Mouse (Mus musculus): ENCODE measurements around the gene Grn.
A peak's percentile ranks its signal among the peaks of the same experiment; 100 is the strongest.

The Grn gene

DNA sequence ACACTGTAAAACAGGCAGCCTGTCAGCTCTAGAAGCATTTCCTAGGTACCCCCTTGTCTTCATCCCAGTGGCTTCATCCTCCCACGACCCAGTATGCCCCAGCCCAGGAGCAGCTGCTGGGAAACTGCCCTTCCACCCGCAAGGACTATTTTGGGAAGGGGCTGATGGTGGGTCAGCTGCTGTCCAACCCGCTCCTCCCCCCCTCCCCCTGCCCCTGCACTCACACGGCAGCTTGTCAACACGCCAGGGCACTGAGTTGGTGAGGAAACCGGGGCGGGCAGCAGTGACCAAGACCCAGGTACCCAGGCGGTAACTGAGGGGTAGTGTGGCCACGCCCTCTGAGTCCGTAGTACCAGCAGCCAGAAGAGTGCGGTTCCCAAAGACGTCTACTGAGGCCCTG is 13.6 kb downstream of the Grn start:
- no peak for DNase-seq

DNA sequence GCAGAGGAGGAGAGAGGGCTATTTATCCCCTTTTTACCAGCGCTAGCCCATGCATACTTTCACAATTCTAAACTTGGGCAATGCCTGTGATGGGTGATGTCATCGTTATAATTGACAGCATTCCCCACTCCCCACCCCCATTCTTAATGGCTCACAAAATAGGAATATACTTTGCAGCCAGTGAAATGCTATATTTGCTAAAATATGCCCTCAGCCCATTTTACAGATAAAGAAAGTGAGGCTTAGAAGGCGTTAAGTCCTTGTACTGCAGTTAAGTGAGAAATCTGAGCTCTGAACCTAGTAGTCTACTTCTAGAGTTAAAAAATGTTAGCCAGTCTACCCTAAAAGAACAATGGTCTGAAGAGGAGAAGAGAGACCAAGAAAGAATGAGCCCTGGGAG is 14.2 kb downstream of the Grn start:
- no peak for DNase-seq

DNA sequence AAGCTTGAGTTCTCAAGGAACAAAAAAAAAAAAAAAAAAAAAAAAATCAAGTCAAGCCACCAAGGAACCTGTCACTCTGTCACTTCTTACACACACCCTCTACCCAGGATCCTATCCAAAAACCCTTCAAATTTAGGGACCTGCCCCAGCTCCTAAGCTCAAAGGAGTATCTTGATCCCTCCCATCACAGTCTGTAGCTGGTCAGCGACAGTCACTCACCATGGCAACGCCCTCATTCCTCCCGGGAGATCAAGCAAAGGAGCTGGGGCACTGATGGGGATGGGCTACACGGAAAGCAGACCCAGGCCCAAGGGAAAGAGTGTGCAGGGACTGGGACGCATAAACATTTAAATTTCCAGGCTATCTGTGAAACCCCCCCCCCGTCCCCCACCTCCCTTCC is 14.7 kb downstream of the Grn start:
- DNase-seq = no peak

DNA sequence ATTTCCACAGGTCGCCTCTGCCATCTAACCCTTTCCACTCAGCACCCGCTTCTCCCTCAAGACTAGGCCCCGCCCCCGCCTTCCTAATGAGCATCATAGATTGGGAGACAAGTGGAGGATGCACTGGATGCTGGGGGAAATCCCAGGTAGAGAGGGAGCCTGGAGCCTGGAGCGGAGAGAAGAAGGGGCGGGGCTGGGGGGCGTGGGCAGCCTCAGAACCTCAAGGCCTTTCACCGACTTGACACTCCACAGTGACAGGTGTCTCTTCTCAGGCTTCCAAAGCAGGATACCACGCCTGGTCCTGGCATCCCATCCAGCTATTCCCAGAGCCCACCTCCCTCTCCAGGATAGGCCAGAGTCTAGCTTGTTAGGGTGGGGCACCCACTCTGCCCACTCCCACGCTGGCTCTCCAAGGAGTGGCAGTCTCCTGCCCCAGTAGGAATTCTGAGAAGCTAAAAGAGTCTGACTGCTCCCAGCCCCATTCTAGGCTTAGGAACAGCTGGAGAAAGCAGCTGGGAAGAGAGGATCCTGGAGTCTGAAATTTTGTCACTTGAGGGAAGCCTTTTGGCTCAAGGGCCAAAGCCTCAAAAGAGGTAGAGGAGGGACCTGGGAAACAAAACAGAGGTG is 15.3 kb downstream of the Grn start:
- DNase-seq = peak; percentile 47 to 56

DNA sequence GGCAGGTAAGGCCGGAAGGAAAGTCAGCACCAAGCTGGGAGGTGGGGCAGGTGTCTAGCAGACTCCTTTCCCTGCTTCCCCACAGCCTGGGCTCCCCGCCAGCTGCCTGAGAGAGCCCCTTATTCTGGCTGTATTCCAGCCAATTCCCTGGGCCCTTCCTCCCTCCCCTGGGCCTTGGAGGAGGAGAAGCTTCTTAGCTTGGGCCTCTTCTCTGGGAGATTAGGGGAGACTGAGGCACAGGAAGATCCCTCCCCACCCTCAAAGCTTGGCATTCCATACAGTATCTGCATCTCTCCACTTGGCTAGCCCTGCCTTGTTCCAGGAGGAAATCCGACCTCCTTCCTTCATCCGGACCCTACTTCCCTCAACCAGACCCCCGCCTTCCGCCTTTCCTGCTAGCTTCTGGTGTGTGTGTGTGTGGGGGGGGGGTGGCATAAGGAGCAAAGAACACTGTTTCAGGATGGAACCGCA is 15.8 kb downstream of the Grn start:
- peak; percentile 68 to 77 for DNase-seq

DNA sequence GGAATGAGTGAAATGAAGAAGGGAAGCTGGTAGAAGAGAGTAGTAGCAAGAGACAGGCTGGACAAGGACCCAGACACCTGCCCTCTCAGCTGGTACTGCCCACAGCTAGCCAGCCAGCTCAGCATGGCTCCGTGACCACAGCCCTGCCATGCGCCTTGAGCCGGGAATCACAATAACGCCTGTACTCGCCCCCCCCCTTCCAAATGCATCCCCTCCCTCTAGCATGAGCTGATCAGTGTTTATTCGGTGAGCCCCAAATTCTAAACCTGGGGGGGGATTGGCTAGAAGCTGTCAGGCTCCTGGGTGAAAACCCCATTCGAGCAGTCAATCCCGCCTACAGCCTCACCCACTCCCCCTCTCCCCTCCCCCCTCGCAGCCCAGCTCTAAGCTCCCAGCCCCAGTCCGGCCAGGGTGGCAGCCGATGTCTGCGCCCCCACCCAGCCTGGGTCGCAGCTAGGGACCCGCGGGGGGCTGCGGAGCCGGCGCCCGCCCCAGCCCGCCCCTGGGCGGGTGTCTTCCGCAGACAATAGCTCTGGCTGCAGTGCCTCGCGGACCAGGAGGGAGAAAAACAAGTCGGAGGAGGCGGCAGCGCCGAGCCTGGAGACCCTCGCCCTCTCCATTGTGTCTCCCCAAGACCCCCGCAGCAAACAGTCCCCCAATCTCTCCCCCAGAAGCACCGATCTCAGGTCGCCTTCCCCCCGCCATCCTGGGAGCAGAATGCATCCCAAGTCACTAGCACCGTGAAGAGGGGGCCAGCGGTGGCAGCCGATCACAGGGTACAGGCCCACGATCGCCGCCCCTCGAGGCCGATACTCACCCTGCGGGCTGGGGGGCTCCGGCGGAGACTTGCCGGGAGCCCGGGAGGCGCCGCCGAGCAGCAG is 16.7 kb downstream of the Grn start:
- DNase-seq = peak; percentile 76 to 83

DNA sequence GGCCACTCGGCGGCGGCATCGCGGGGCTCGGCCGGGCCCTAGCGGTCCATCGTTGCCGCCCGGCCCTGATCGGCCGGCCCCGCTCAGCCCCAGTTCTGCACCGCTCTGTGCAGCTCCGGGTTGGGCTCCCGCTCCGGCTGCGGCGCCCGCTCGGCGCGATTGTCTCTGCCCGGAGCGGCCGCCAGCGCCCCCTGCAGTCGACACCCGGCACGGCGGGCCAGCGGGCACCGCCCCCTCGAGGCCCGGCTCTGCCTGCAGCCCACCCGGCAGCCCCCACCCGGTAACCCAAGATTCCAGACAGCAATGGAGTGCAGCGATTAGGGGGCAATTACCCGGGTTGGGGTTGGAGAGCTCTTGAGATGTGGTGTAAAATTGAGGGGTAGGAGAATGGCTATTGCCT is 17.4 kb downstream of the Grn start, which contains the start of gene Fam171a2:
Fam171a2 (minus strand) TSS at position 186 of the 400 bp plus-strand sequence.
- DNase-seq = peak; percentile 93 to 95

DNA sequence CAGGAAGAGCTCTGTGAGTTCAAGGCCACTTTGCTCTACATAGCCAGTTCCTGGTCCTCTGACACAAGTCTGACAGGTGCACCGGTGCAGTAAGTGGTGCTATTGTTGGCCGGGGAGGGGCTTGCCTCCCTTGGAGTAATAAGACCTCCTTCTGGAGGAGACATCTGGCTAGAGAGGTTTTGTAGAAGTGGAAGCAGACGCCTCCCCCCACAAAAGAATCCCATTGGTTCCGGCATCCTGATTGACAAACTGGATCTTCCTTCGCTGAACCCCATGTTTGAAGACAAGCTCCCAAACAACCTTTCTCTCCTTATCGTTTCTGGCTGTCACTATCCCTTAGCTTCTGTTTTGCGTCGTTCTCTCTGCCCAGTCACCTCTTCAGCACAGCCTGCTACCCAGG is 18.2 kb downstream of the Grn start:
- DNase-seq = peak; percentile 42 to 47

DNA sequence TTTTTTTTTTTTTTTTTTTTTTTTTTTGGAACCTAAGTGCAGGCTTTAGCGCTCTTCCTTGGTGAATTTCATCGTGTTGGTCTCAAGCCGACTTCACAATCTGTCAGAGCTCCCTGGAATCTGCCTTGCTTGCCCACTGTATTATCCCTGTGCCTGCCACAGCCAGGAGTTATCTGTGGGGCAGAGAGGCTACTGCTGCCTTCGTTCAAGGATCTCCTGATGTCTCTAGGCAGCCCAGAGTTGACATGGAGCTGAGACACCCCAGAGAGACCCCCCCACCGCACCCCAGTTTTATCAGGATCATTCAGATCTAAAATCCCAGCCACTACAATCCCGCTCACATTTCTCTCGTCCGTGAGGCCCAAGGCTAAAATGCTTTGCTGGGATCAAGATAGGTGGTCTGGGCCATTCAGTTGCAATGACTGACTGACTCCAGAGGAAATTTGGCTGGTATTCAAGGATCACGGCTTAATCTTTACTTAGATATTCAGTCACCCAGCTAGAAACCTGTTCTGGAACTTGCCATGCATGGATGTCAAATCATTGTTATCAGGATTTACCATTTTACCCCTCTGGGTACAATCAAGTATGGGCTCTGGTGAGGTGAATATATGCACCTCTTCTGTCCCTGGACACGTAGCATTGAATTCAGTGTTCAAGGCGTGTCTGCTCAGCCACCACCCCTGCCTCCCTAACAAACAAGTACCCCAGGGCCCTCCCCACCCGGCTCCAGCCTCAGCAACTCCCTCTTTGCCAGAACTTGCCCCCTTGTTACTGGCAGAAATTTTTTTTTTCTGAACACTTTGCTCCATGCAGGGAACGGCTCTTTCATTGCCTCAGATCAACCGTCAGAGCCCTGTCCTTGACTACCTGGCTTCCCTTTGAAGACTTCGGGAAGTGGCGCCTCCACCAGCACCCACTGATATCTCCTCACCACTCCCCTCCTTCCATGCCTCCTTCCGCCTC is 19.2 kb downstream of the Grn start:
- peak; percentile 50 to 66 for DNase-seq

DNA sequence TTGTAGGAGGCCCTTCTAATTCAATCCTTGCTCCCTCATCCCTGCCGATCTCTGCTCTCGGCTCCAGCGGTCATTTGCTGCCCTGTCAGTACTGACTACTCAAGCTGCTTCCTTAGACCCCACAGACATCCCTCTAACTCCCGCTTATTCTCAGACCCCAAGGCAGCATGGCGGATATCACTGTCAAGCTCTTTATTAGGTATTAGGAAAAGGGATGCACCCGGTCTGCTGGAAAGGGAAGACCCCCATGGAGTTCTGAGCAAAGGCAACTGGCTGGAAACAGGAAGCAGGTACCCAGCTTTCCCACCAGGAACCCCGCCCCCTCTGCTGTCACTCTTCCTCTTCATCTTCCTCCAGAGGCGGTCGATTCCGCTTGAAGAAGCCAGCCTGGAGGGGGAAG is 23.0 kb downstream of the Grn start:
- no peak for DNase-seq

DNA sequence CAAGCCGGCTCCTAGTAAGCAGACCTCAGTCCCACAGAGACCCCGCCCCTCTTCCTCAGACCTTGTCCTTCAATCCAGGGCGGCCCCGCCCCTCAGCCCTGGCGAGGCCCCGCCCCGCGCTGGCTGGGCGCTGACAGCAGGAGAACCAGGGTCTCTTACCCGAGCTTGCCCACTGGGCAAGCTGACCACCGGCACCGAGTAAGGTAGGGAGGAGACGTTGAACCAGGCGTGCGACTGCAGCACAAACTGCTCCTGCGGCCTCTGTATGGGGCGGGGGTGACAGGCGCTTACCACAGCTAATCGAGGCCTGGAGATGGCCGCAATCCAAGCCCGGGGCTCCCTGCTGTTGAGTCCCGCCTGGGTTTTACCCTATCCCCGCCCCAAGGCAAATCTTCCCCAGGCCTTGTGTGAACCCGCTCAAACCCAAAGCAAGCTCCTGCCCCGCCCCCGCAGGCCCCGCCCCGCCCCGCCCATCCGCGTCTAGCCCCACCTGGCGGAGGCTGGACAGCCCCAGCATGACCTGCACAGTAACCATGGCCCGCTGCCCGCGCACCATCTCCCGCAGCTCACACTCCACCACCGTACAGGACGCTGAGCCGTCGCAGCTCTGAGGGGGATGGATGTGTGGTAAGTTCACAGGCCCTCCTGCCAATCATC is 25.8 kb downstream of the Grn start:
- peak; percentile 75 to 76 for DNase-seq

DNA sequence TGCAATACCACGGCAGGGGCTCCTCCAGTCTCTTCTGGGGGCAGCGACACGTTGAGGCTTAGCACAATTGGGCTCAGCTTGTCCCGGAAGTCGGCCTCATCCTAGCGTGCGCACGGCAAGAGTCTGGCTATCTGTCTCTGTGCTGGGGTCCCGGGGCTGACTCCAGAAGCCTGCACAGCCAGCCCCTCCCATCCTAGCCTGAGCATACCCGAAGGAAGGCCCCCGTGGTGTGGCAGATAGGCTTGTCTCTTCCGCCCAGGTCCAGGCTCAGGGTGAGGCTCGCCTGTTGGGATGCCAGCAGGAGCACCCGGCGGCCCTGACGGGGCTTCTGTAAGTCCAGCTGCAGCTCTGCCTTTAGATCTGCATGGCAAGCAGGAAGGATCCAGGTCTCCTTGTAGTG is 30.4 kb downstream of the Grn start:
- no peak for DNase-seq

DNA sequence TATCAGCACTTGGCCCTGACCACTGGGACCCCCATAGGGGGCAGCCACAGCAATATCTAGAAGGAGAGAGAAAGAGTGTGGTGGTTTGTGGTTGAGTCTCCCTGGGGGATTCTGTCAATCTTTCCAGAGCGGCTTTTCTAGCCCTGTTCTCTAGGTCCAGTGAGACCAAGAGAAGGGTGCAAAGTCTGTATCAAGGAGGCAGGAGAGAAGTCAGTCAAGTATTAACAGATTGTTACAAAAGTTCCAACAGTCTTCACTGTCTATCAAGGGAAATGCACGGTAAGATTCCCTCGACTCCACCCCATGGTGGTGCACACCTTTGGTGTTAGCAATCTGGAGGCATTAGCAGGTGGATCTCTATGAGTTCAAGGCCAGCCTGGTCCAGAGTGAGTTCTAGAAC is 31.6 kb downstream of the Grn start:
- no peak for DNase-seq

DNA sequence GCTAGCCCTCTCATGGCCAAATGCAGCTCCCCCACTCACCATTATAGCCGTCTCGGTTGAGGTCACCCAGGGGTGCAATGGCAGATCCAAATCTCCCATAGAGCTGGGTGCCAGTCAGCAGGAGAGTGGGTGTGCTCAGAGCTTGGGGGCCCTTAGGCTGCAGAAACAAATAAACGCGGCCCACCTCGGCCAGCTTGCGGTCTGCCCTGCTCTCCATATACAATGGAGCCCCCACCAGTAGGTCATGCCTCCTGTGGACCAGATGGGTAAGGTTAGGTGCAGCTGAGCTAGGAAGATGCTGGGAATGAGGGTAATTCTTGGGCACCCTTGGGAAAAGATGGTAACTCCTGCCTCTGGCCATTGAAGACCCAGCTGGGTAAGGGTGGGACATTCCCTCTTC is 34.8 kb downstream of the Grn start:
- no peak for DNase-seq

DNA sequence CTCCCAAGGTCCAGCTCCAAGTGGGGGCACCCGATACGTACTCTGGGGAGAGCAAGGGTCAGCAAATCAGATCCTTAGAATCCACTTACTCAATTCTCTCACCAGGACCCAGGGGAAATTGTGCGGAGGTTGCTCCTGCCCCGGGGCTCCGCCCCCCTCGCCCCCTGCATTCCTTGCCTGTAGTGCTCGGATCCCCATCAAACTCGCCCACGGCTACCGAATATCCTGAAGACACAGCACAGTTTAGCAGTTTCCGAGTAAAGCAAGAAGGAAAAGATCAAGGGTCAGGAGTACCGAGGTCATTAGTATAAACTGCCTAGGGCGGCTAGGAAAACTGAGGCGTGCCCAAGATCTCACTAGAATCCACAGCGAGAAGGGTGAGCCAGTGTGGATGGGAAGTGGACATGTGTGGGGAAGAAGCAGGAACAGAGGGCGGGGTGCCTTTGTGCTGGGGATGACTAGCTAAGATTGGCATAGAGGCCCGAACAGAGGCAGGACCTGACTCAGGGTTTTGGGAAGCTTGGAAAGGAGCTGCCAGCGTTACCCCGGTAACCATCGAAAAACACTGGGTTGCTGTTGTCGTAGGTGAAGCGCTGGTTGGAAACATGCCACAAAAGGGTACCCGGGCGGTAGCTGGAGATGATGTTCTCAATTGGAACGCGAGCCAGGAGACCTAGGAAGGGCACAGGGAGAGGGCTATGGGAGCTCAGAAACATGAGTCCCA is 35.8 kb downstream of the Grn start:
- peak; percentile 41 to 63 for DNase-seq

DNA sequence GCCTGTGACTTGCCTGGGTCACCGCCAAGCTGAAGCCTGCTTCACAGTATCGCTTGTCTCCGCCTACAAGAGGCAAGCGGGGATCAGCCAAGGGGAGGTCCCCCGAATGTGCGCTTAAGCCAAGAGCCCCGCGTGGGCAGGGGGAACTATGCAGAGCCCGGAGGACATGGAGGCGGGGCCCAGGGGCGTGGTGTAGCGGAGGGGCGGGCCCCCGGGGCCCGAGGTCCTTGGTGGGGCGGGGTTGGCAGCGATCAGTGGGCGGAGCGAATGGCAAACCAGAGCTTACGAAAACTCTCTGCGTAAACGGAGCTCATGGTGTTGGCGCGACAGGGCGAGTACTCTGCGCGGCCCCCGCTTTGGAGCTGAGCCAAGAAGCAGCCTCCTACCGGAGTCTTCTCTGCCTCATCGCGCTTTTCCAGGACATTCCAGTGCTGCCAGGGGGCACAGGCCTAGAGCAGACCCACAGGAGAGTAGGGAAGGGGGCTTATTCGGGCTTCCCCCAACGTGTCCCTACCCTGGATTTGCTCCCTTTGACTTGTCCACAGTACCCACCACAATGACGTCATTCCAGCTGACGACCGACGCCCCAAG is 37.0 kb downstream of the Grn start:
- DNase-seq = peak; percentile 93 to 94

DNA sequence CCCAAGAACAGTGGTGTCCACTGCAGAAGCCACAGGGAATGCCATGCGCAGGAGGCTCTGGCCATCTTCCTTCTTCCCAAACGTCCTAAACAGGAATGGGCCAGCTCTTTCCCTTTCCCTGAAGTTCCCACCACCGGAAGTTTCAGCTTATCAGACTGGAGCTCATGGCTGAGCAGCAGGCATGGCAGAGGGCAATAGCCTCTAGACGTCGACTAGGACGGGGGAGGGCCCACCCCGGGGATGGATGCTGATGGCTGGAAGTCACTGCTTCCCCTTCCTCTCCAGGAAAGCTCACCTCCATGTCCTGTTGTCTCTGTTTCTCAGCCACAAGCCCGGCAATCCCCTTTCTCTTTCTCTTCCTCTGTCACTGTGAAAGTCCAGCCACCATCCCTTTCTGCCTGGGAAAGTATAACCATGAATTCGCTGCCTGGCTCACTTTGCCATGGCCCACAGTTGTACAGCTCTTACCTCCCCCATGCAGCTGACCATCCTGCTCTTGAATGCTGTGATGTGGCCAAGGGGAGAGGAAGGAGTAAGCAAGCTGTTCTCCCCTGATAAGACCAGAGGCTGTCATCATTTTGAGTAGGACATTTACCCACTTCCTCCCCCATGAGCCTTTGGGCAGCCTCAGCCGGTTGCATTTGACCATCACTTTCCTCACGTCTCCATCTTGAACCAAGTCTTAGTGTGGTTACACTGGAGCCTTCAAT is 39.7 kb downstream of the Grn start, which contains the start of gene Itga2b:
Itga2b (minus strand) TSS at position 475 of the 710 bp plus-strand sequence.
- no peak for DNase-seq

DNA sequence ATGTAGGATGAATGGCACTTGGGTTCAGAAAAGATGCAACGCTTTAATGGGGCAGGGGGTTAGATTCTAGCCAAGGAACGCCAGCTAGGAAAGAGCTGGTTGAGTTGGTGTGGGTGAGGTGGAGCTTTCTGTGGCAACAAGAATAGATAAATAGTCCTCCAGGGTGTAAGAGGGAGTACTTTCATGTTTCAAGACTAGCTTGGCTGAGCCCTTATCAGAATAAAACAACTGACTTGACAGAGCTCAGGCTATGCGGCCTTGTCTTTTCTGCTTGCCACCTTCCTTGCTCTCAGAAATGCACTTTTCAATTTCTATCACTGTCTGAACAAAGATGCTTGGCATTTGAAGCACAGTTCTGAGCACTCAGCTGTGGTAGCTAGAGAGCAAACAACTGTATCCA is 44.9 kb downstream of the Grn start:
- DNase-seq = no peak

DNA sequence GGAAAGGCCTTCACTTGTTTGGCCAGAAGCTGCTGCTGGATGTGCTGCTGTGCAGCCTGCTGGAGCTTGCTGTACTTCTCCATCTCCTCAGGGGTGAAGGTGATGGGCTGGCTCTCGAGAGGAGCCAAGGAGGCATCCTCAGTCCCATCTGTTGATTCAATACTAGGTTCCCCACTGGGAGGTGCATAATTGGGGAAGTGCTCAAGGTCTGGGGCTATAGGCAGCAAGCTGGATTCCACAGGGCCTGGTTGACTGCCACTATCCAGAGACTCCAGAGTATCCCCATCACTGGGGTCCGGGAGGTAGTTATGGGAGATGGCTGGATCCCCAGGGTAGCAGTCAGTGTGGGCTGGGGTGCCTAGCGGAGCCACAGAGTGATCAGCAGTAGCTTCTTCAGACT is 48.6 kb downstream of the Grn start:
- DNase-seq = no peak

DNA sequence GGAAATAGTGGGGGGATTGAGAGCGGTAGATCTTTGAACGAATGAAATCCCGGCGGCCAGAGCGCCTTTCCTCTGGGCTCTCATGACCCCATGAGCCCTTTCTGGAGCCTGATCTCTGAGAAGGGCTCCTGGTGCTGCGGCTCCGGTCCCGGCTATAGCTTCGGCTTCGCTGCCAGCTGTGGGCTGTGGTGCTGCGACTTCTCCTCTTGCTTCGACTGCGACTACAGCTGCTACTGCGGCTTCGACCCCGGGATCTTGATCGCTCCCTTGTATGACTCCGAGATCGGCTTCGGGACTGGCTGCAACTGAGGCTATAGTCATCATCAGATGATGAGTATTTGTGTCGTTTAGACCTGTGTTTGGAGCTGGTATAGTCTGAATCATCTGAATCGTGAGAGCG is 49.5 kb downstream of the Grn start:
- DNase-seq = no peak

DNA sequence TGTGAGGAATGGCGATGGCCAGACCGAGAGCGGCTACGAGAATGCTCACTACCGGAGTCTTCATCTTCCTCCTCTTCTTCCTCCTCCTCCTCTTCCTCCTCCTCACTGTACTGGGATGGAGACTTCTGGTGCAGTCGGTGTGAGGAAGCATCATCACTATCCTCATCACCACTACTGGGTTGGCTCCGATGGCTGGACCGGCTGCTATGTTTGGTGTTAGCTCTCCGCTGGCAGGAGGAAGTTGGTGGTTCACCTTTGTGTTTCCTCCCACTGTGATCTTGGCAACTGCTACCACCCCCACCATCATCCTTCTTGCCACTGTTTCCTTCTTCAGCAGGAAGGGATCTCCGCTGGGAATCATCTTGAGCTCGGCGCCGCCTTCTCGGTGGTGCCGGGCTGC is 50.0 kb downstream of the Grn start:
- DNase-seq = no peak

Measured in cerebellum, postnatal 14 days (tissue).